Mouse (Mus musculus) liver (tissue): ENCODE measurements around the gene Selenom.

ENCODE experiments used
- DNase-seq: peaks from one replicate; pipeline ENCODE4 v3.0.0-alpha.2; 2020; ENCODE audit warnings: mixed read lengths

Gene Selenom

GRCm38 (mm10) chr11:3515216-3515615 lies 732 bp downstream of the Selenom start:
- no peak for DNase-seq

GRCm38 (mm10) chr11:3515637-3516036 lies 1.2 kb downstream of the Selenom start:
- no peak for DNase-seq

- DNase-seq, result no peak
Observed at GRCm38 (mm10) chr11:3516121-3516520, 1.6 kb downstream of the Selenom start.

- peak; percentile 37 for DNase-seq
Observed at GRCm38 (mm10) chr11:3516859-3517845, 2.7 kb downstream of the Selenom start.

- DNase-seq, result no peak
Observed at GRCm38 (mm10) chr11:3517846-3518732, 3.6 kb downstream of the Selenom start.

GRCm38 (mm10) chr11:3519051-3519726 lies 4.7 kb downstream of the Selenom start:
- no peak for DNase-seq

GRCm38 (mm10) chr11:3519756-3520398 lies 5.4 kb downstream of the Selenom start:
- no peak for DNase-seq

- DNase-seq, result no peak
Observed at GRCm38 (mm10) chr11:3520919-3521318, 6.4 kb downstream of the Selenom start.

- no peak for DNase-seq
Observed at GRCm38 (mm10) chr11:3521339-3522224, 7.1 kb downstream of the Selenom start.

- no peak for DNase-seq
Observed at GRCm38 (mm10) chr11:3522285-3523000, 8.0 kb downstream of the Selenom start.

GRCm38 (mm10) chr11:3523840-3524582 lies 9.5 kb downstream of the Selenom start:
- no peak for DNase-seq

- DNase-seq, result no peak
Observed at GRCm38 (mm10) chr11:3525560-3525959, 11.1 kb downstream of the Selenom start.

- DNase-seq, result no peak
Observed at GRCm38 (mm10) chr11:3526207-3526606, 11.7 kb downstream of the Selenom start.

- no peak for DNase-seq
Observed at GRCm38 (mm10) chr11:3526979-3527738, 12.7 kb downstream of the Selenom start.

- DNase-seq, result no peak
Observed at GRCm38 (mm10) chr11:3527766-3528165, 13.3 kb downstream of the Selenom start.

- DNase-seq, result no peak
Observed at GRCm38 (mm10) chr11:3528208-3528607, 13.7 kb downstream of the Selenom start.

GRCm38 (mm10) chr11:3529476-3530252 lies 15.2 kb downstream of the Selenom start:
- no peak for DNase-seq

GRCm38 (mm10) chr11:3530731-3531130 lies 16.2 kb downstream of the Selenom start:
- DNase-seq, result no peak
